Mouse (Mus musculus) urinary bladder, postnatal 14 days (tissue): ENCODE measurements at regions not wholly inside any gene's neighbourhood (a gene's known extent, or its start where the extent isn't known, plus 50 kb on each side); places are given as distances from the start of the nearest gene placed in this dataset.
"Not testable (repeated sequence)": the region's sequence is repeated elsewhere in the genome, so short reads cannot be mapped to it uniquely, and the experiment has no call there.

Experiments
- DNase-seq: peaks from one replicate; pipeline ENCODE4 v3.0.0; 2021; ENCODE audit warnings: low spot score

DNA sequence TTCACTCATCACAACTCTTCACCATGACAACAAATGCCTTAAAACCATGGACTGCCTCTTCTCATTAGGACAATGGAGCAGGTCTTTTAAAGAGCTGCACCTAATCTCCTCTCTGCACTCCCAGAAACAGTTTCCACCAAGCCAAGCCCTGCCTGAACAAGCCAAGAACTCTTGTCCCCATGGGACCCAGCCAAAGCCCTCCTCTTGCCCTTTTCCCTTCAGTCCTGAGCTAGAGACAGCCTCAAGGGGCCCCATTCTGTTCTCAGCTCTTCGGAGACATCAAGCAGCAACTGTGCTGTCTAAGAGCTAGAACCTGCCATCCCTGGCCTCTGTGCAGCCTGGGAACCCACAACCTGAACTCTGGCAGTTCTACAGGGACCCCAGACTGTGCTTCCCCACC, 345.0 kb upstream of the Irak1bp1 start:
- DNase-seq: no peak

DNA sequence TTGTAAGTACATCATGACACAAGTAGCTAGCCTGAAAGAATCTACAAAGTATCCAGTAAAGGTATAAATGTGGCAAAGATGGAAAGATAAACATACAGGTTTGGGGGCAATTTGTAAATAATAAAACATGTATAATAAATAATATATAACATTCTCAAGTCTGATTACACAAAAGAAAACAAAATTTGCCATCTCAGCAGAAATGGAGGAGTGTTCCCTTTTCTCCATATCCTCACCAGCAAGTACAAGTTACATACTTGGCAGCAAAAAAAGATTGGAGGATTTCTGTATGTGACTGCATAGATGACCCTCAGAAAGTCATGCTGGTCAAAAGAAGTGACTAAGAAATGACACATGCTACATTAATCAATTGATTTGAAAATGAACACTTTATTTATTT, 335.9 kb upstream of the Irak1bp1 start:
- DNase-seq: no peak

DNA sequence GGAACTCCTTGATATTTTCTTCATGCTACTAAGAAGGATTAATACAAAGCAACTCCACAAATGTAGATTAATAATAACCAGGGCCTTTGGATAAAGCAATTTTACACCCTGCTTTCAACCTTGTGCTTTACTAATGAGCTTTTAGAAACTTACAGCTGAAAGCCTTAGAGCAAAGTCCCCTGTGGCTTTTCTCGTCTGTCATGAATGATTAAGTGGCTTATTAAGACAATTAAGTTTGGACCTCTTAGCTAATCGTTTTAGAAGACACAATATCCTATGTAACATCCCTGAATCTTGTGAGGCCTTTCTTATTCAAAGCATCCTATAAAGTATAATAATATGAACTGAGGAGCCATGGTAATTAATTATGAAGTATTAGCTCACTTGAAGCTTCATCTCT, 319.3 kb upstream of the Irak1bp1 start:
- no peak for DNase-seq

DNA sequence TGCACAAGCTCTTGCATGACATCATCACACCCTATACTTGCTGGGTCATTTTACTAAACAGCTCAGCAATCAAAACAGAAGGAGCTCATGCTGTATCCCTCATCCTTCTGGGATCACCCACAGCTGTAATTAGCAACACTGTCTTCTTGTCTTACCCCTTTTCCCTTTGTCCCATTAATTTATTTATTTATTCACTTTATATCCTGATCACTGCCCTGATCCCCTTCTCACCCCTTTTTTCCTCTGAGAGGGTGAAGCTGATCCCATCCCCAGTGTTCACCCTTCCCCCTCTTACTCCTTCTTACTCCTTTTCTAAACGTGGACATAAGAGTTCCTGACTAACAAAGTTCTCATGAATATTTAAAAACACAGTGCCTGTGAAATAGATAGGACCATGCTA, 310.3 kb upstream of the Irak1bp1 start:
- no peak for DNase-seq

DNA sequence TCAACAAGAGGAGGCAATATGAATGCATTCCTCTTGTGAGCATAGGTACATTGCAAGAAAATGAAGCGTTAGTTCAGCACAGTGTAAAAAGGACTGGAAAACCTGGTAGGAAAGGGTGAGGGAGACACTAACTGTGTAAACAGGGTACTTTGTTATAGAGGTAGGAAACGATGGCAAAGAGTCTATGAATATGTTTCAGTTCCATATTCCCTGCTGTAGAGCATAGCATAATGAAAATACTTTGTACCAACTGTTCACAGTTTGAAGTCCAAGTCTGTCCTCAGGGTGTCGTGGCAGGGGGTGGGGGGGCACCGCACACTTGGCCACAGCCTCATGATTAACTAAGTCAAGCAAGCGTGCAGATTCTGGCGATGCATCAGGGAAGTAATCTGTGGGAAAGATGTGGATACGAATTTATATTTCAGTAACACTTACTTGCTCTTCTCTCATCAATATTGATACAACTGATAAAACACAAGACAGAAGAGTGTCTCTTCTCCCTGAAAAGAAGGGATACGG, 301.4 kb upstream of the Irak1bp1 start:
- no peak for DNase-seq

DNA sequence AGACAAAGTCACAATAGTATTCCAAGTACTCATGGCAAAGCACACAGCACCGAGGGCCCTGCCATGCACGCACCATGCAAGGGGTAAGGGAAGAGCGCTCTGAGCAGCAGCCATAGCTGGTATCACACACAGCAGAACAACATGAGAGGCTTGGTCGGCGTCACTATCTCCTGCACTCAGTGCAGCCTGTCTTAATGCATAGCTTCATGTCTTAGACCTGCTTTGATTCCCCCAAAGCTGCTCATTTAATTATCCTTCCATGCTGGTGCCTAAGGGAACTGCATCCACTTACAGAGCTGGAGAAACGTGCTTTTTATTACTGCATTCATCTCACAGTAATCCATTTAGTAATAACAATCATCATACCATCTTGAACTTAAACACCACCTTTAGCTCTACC, 276.6 kb upstream of the Irak1bp1 start:
- DNase-seq: no peak

DNA sequence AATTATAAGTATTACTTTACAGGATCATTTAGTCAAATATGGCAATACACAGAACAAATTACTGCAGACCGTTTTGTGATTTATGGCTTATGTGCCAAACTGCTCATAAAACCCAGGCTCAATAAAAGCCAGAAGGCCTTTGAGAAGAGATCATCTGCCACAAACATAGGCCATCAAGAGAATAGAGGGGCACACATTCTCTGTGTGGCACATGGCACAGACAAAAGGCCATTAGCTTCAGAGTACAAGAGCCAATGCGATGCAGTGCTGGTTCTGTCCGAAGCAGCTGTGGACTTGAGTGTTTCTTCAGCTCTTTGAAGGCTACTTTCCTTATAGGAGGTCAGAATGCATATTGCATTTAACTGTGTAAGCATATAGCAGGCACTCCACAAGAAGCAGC, 276.1 kb upstream of the Irak1bp1 start:
- no peak for DNase-seq

DNA sequence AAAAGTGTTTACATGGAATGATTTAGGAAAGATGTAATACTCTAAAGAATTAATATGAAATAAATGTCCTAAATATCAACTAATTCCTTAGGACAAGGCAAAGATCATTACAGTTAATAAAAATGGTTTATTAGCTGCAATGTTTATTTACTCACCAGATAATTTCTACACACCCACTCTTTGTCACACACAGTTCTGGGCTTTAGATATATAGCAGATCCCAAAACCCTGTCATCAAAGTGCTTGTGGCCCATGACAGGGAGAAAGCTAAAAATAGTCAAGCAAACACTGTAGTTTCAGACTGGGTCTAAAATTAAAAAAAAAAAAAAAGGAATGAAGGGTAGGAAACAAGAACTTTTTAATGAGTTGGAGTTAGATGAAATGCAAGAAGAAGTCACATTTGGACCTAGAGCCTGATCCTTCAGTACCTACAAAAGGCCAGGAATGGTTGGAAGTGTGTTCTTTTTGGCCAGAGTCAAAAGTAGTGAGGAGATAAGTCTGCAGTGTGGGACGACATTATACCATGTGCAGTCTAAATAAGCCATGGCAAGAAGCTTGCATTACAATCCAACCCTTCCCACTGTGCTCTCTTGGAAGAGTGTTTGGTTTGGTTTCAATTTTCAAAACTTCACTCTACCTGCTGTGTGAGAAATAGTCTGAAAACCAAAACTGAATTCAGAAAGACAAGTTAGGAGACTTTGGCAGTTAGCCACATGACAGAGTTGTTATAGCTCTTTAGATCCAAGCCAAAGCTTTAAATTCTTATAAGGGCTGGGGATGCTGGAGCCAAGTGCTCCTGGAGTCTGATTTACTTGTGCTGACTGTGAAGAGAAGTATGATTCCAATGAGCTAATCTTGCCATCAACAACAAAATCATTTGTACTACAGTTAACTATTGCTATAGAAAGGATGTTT, 266.5 kb upstream of the Irak1bp1 start:
- no peak for DNase-seq

DNA sequence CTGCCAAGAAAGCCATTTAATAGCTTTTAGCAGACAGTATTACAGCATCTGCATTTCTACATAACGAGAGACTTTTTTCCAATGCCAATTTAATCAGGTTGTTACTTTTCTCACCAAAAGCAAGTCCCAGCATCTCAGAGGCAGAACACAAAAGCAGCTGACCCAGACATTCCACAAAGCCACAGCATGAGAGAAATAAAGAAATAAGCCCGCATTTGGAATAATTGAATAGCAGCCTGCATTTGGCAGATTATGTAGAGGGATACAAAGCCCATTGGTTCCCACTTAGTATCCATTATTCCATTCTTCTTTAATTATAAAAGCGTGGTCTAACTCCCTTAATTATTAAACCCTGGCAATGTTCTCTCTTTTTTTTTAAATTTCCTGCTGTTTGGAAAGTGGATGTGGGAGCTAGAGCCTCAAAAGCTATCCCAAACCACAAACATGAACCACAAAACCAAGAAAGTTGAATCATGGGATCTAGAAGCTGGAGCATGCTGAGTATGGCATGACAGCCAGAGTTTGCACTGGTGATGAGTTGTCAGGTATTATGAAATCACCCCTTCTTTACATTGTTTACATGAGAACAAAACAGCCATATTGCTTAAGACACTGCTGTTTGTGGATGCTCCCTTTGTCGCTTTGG, 247.8 kb upstream of the Irak1bp1 start:
- no peak for DNase-seq

DNA sequence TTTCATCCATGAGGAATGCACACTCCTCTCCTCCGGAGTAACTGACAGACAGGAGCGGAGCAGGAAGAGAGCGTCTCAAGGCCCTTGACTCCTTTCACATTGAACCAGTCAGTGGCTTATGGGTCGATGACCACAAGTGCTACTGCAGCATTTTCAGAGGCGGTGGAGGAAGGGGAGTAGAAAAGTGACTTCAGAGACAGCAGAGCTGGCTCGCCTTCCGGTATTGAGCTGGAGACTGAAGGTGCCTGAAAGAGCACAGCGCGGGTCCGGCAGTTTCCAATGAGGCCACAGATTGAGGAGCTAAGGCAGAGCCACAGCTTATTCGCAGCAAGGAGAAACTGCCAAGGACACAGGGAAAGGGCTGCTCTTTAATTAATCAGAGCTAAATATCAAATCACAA, 220.2 kb upstream of the Irak1bp1 start:
- DNase-seq: no peak

DNA sequence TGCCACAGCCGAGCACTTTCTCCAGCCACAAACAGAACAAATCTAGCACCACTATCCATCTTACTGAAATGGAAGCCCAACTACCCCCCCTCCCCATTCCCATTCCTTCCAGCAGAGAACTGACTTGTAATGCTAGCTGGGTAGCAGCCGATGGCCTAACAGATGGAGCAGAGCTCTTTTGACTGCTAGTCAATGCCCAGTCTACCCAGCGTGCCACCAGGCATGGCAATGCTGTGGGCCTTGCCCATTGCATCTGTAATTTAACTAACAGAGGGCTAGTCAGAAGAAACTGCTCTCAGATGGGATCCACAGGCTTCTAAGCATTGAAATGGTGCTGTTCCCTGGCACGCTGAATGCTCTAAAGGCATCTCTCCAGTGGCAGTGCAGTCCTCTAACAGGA, 219.4 kb upstream of the Irak1bp1 start:
- no peak for DNase-seq

DNA sequence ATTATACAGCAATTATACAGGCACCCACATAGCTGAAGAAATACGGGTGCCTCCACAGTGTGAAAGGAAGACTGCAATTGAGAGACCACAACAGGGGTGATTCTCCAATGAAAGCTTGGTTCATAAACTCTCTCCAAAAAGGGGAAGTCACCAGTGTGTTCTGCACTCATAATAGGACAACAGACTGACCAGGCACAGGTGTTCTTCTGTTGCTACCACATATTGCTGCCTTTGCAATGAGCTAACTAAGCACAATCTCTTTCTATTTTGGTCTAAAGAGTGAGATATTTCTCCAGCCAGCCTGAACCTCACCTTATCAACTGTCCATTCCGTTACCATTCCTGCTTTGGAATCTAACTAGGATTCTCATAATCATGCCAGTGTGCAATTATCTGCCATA, 216.8 kb upstream of the Irak1bp1 start:
- no peak for DNase-seq

DNA sequence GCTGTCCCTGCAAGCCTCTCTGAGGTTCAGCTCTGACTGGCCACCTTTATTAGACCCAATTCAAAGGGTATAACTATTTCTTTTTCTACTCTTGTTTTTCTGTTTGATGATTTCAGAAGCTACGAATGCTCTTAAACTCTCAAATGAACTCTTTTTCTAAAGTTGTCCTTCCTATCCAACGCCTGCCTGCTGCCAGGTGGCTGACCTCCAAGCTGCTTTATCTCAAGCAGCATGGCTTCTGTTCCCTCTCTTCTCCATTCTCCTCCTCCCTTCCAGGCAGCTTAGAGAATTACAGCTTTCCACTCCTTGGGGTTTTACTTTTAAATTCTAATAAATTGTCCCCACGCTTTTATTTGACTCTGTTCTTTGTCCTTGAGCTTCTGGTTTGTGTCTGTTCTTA, 196.9 kb upstream of the Irak1bp1 start:
- peak; percentile 20 for DNase-seq

DNA sequence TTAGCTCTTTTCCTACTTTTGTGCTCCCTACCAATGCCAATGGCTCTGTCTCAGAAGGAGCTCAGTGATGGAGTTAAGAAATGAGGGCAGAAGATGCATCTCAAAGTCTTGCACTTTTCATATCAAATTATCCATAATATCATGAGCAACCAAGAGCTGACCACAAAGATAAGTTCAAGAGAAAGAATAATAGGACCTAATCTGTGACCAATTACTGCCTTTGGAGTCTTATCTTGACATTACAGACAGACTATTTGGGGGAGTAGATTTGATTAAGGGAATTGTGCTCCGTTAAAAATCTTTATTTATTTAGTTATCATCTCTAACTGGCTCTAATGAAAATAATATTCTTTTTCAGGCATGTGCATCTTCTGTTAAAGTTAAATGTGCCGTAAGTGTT, 189.1 kb upstream of the Irak1bp1 start:
- DNase-seq: no peak

DNA sequence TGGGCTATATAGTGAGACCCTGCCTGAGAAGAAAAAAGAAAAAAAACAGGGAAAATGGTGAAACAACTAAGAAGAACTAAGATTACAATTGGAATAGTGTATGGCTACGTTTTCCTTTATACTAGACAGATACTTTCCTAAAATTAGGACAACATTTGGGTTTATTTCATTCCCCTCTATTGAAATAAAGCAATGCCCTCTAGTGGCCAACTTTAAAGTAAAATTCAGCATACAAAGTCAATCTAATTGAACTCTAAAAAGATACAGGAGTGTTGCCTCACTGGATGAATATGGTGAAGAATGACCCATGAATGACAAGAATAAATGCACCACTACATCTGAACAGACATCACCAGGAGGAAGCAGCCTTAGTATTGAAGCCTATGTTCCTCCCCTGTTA, 185.4 kb upstream of the Irak1bp1 start:
- no peak for DNase-seq

DNA sequence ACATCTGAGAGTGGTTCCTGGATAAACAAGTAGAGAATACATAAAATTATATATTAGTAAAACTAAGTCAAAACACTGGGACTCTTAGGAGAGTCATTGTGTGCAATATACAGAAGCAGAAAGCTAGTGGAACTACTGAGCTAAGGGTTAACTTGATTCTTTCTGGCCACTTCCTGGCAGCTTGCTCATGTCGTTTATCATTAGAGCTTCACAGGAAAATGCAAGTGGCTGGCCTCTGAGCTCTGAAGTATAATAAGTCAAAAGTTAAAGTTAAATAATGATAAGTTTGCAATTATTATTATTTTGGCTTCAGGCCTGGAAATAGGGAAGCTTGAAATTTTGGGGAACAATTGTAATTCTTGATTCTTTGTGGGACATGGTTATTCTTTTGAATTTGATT, 173.8 kb upstream of the Irak1bp1 start:
- not testable (repeated sequence) for DNase-seq

DNA sequence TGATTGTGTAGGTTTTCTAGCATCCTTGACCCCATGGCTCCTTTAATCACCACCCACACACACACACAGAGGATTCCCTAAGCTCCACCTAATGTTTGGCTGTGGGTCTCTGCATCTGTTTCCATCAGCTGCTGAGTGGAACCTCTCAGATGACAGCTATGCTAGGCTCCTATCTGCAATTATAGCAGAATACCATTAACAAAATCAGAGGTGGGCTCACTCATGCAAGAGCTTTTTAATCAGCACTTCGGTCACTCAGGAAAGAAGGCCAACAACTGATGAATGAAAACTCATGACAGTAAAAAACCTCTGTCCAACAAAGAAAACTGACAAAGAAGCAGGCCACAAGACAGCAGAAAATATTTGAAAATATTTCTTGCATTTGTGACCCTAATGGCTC, 147.1 kb upstream of the Irak1bp1 start:
- no peak for DNase-seq

DNA sequence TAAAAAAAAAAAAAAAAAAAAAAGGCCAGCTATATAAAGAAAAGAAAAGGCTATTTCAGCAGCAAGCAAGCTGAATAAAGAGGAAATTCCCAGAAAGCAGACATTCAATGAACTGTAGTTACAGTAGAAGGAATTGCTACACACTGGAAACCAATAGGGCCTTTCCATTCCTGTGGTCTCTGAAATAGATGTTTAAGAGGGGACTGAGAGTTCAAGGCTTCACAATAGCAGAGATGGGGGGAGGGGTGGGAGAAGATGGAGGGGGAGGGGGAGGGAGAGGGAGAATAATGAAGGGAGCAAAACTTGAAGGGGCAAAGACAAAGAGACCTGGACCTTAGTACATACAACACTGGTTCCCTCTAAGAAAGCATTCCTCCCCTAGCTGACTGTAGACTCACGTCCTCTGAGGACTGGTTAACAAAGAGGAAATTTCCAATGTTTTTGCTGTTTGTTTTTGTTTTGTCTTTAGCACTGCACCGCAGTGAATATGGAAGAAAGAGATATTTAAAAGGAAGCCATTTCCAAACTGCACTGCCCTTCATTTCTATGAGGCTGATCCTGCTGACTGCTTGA, 119.8 kb upstream of the Irak1bp1 start:
- no peak for DNase-seq

DNA sequence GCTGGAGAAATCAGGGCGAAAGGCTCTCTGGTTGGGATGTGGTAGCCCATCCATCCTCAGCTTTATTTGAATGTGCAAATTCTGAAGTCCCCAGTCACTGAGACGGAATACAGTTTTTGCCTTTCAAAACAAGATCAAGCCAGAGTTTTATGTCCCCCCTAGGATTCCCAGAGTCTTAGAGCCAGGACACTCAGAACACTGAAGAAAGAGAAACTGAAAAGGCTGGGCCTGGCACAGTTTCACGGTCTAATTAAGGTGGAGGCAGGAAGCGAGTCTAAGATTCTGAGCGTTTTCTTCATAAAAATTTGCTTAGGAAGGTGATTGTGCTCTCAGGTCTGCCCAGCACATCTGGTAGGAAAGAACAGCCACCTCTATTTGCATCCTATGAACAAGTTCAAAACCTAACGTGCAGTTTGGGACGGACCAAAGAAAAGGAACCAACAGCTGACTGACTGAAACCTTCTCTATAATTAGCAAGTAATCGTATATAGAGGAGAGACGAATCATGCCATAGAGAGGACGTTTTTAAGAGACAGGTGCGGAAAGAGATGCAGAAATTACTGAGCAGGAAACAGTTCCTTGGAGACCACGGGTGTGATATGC, 119.2 kb upstream of the Irak1bp1 start:
- no peak for DNase-seq

DNA sequence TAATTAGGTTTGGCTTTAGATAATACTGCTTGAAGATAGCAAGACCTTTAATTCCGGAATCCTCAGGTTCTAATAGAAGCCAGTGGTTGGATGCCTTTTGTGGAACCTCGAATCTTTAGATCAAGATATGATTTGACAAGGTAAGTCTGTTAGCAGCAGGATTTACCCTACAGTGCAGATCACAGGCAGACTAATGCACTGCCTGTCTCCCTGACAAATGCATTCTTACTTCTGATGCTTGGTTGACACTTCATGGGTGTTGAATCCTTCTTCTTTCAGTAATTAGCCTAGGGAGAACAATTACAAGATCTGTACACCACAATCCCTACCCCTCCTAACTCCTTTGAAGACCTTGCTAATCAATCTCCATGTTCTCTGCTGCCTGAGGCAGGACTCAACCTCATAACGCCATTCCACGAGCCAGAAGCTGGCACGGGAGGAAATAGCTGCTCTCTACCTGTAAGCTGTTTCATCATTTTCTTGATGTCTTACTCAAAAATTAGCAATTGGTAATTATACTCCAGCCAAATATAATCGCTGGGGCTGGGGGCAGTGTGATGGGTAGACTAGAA, 118.3 kb upstream of the Irak1bp1 start:
- no peak for DNase-seq

DNA sequence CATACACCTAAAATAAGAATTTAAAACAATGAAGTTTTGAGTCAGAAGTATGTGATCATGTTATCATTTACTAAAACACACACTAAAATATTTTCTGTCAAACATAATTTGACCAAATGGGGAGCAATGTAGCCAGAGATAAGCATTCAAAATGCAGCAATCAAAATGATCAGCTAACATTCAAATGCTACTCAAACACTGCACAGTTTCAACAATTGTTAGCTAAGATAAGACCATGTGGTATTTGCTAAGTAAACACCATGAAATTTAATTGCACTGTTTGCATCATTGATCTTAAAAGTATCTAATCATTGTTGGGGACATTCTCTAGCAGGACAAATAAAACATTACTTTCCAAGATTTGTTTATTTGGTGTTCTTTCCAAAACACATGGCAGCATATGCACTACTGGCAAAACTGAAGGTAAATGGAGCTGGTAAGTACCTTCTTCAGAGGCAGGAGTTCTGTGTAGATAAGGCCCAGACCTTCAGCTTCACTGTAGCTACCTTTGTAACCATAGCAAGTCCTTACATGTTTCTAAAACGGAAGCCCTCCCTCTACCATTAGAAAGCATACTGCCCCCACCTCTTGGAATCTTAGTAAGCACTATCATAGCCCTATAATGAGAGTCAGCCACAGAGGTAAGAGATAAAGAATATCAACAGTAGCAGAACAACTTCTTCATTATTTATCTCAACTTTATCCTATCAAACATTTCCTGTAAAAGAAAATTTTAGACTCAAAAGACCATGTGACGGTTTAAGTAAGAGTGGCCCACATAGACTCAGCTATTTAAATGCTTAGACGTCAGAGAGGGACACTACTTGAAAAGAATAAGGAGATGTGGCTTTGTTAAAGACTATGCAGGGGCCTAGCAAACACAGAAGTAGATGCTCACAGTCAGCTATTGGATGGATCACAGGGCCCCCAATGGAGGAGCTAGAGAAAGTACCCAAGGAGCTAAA, 116.3 kb upstream of the Irak1bp1 start:
- no peak for DNase-seq
